Mouse (Mus musculus) erythroblast, embryonic 14.5 days (primary cell): ENCODE data around the gene A530064D06Rik. TPM values are rescaled to one million over a fixed set of nuclear protein-coding genes. Genes with fewer than 3 reads are reported as not detected.
"Not testable (repeated sequence)": the region's sequence is repeated elsewhere in the genome, so short reads cannot be mapped to it uniquely, and the experiment has no call there.

Experiments used
- H3K27me3 ChIP-seq: 2 replicates; pipeline ENCODE4 v1.6.1; 2012; ENCODE audit warnings: inconsistent platforms; ENCODE audit not compliant: control insufficient read depth
- H3K36me3 ChIP-seq: 2 replicates; pipeline ENCODE4 v1.6.1; 2012; ENCODE audit warnings: mild to moderate bottlenecking, inconsistent platforms; ENCODE audit not compliant: control insufficient read depth
- H3K4me1 ChIP-seq: 2 replicates; pipeline ENCODE4 v1.6.1; 2012; ENCODE audit warnings: inconsistent platforms; ENCODE audit not compliant: control insufficient read depth
- H3K4me3 ChIP-seq: replicated peaks from 2 replicates; pipeline ENCODE3; 2012; ENCODE audit warnings: moderate library complexity, mild to moderate bottlenecking, inconsistent platforms
- H3K9me3 ChIP-seq: 2 replicates; pipeline ENCODE4 v1.6.1; 2012; ENCODE audit warnings: low read length, inconsistent platforms, mixed read lengths; ENCODE audit not compliant: control insufficient read depth
- GATA1 ChIP-seq: IDR thresholded peaks from 2 replicates; pipeline ENCODE4 v1.6.1; 2012; ENCODE audit warnings: low read length, inconsistent platforms, mixed read lengths
- TAL1 ChIP-seq: IDR thresholded peaks from 3 replicates; pipeline ENCODE4 v1.6.1; 2012; ENCODE audit warnings: low read length, inconsistent platforms, mixed read lengths
- polyA plus RNA-seq: library from polyadenylated mRNA; stranded (reverse); fragments of >175 nt; gene quantifications from 2 replicates; pipeline ENCODE4 v1.2.3, GENCODE M21; 2012

Gene A530064D06Rik
- polyA plus RNA-seq = not detected in 2 replicates

DNA sequence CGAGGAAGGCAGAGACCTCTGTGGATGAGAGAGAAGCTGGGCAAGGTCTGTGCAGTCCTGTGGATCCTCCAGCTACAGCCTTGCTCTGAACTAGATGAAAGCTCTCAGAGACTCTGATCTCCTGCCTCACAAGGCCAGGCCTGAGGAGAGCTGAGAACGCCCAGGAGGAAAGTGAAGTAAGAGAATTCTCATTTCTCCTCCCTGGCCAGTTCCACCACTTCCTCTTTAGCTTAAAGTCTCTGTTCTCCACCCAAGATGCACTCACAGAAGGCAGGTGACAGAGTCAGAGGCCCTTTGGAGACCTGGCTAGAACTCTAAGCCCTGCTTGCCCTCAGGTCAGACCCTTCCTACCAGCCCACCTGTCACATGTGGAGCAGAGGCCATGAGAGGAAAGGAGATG, at the start of gene A530064D06Rik:
A530064D06Rik (minus strand) TSS at position 173 of the 400 bp plus-strand sequence.
- not testable (repeated sequence) for H3K4me3 ChIP-seq, H3K9me3 ChIP-seq, H3K4me1 ChIP-seq, H3K27me3 ChIP-seq, H3K36me3 ChIP-seq

DNA sequence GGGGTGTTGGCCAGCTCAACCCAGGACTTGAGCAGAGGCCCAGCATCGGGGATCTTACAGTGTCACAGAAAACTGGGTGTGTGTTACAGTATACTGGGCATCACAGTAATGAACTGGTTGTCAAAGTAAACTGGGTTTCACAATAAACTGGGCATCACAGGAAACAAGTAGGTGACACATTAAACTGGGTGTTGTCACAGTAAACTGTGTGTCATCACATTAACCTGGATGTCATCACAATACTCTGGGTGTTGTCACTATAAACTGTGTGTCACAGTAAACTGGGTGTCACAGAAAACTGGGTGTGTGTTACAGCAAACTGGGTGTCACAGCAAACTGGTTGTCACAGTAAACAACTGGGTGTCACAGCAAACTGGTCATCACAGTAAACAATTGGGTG, 48.4 kb upstream of the A530064D06Rik start:
- peaks cover 3% of the 10 kb centered on the region for H3K4me1 ChIP-seq
- no peaks in the 10 kb centered on the region for H3K36me3 ChIP-seq
- H3K4me3 ChIP-seq = no peak overlapping the region
- no peaks in the 10 kb centered on the region for H3K27me3 ChIP-seq
- TF ChIP-seq TAL1 (no peak), GATA1 (no peak)
- H3K9me3 ChIP-seq = peaks cover 44% of the 10 kb centered on the region

DNA sequence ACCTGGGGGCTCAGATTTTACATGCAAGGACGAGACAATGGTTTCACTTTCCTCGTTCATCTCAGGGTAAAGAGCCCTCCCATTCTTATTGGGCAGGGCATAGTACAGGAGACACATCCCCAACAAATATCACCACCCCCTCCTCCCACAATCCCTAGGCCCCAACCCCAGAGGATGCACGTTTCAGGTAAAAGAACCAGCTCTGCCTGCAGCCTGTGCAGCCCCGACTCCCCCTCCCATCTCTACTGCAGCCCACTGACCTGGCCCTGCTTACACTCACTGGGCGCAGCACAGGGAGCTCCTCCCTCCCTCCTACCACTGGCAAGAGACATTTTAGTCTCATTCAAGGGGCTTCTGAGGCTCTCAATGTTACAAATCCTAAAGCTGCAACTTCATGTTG, 46.4 kb upstream of the A530064D06Rik start:
- Histone ChIP-seq H3K27me3 (no peaks in the 10 kb centered on the region), H3K9me3 (peaks cover 25% of the 10 kb centered on the region), H3K36me3 (no peaks in the 10 kb centered on the region), H3K4me3 (no peak overlapping the region), H3K4me1 (no peaks in the 10 kb centered on the region)
- TF ChIP-seq TAL1 (no peak), GATA1 (no peak)

DNA sequence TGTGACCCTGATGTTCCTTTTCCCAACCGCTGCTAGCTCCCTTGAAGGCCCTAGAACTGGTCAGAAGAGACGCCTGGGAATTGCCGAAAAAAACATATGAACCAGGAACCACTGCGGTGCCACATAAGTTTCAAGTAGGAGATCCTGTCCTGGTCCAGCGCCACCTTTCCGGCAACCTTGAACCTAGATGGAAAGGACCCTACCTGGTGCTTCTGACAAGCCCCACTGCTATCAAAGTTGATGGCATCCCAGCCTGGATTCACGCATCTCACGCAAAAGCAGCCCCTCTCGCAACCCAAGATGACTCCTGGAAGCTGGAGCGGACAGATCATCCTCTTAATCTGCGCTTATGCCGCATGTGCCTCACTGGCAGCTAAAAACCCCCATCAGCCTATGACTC, 45.5 kb upstream of the A530064D06Rik start:
- no peak for TF ChIP-seq GATA1
- H3K27me3 ChIP-seq = no peaks in the 10 kb centered on the region
- H3K4me1 ChIP-seq = no peaks in the 10 kb centered on the region
- H3K9me3 ChIP-seq = peaks cover 20% of the 10 kb centered on the region
- no peak overlapping the region for H3K4me3 ChIP-seq
- H3K36me3 ChIP-seq = no peaks in the 10 kb centered on the region

DNA sequence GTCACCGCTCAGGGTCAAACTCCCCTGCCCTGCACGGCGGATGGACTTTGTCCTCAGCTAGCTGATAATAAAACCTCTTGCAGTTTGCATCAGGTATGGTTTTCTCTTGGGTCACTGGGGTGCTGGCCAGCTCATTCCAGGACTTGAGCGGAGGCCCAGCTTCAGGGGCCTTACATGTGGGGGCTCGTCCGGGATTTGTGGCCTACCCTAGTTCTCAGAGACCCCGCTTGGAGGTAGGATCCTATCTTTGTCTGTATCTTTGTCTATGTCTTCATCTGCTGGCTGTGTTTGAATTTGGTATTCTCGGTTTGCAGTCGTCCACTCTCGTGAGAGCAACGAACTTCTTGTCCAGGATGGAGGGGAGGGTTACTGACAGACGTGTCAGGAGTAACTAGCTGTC, 36.0 kb upstream of the A530064D06Rik start:
- TF ChIP-seq GATA1 (no peak), TAL1 (no peak)
- peaks cover 37% of the 10 kb centered on the region for H3K9me3 ChIP-seq
- H3K27me3 ChIP-seq = no peaks in the 10 kb centered on the region
- no peak overlapping the region for H3K4me3 ChIP-seq
- no peaks in the 10 kb centered on the region for H3K36me3 ChIP-seq
- H3K4me1 ChIP-seq = no peaks in the 10 kb centered on the region

DNA sequence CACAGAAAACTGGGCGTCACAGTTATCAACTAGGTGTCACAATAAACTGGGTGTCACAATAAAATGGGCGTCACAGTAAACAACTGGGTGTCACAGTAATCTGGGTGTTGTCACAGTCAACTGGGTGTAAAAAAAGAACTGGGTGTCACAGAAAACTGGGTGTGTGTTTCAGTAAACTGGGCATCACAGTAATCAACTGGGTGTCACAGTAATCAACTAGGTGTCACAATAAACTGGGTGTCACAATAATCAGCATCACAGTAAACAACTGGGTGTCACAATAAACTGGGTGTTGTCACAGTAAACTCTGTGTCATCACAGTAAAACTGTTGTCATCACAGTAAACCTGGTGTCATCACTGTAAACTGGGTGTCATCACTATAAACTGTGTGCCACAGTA, 25.3 kb upstream of the A530064D06Rik start:
- Histone ChIP-seq H3K36me3 (no peaks in the 10 kb centered on the region), H3K4me1 (no peaks in the 10 kb centered on the region), H3K9me3 (peaks cover 24% of the 10 kb centered on the region), H3K27me3 (no peaks in the 10 kb centered on the region), H3K4me3 (no peak overlapping the region)
- no peak for TF ChIP-seq GATA1
- TF ChIP-seq TAL1 = no peak

DNA sequence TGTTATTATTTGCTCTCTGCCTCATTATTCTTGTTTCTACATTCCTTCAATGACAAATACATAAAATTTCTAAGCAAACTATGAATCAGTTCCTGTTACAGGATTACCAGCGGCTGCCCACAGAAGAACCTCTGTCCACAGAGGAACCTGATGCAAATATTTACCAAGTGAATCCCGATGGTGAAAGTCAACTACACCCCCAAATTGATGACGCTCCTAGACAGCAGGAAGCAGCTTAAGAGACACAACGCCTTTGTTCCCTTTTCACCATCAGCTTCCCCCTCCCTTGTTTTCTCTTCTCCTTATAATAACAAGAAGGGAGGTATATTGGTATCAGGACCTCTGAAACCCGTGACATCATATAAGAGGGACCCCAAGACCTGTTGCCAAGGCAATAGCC, 18.2 kb upstream of the A530064D06Rik start:
- Histone ChIP-seq H3K4me3 (no peak overlapping the region), H3K4me1 (no peaks in the 10 kb centered on the region), H3K9me3 (no peaks in the 10 kb centered on the region), H3K27me3 (no peaks in the 10 kb centered on the region), H3K36me3 (no peaks in the 10 kb centered on the region)
- TF ChIP-seq GATA1 = no peak
- no peak for TF ChIP-seq TAL1

DNA sequence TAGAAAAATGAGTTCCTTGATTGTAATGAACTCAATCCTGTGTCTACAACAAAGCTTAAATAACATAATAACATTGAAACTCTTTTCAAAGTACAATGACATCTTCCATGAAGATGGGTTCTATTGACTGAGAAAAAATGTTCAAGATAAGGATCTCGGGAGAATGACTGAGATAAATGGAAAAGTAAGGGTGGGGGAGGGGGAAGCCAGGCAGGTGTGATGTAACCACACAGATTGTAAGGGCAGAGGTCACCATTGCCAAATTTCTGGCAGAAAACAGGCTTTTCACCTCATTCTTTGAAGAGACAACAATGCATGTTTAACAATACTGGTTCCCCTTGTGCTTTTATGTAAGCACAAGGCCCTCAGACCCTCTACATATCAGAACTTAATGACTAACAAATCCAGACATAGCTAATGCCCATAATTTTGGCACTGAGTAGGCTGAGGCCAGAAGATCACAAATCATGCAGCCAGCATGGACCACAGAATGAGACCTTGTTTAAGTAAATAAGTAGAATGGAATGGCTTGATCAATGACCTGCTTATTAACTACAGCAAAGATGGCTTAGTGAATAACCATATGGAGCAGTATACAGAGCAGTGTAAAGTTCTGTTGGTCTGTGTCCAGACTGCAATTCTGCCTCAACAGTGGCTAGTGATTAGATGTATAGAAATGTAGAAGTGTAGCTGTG, 9.5 kb downstream of the A530064D06Rik start:
- Histone ChIP-seq H3K4me1 (no peaks in the 10 kb centered on the region), H3K4me3 (no peak overlapping the region), H3K27me3 (no peaks in the 10 kb centered on the region), H3K36me3 (no peaks in the 10 kb centered on the region), H3K9me3 (no peaks in the 10 kb centered on the region)
- TF ChIP-seq TAL1 = no peak
- no peak for TF ChIP-seq GATA1

DNA sequence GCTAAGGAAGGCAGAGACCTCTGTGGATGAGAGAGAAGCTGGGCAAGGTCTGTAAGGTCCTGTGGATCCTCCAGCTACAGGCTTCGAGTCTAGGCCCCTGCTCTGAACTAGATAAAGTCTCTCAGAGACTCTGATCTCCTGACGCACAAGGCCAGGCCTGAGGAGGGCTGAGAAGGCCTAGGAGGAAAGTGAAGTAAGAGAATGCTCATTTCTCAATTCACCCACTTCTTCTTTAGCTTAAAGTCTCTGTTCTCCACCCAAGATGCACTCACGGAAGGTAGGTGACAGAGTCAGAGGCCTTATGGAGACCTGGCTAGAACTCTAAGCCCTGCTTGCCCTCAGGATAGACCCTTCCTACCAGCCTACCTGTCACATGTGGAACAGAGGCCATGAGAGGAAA, 21.0 kb downstream of the A530064D06Rik start, which contains the start of gene 9830107B12Rik:
9830107B12Rik (minus strand) TSS at position 149 of the 400 bp plus-strand sequence.
- Histone ChIP-seq H3K9me3 (peaks cover 2% of the 10 kb centered on the region; the same call in 1 of the 2 replicates), H3K4me3 (no peak within 1 kb of the TSS), H3K36me3 (no peaks in the 10 kb centered on the region), H3K4me1 (no peaks in the 10 kb centered on the region), H3K27me3 (no peaks in the 10 kb centered on the region)
- no peak for TF ChIP-seq GATA1
- no peak for TF ChIP-seq TAL1

DNA sequence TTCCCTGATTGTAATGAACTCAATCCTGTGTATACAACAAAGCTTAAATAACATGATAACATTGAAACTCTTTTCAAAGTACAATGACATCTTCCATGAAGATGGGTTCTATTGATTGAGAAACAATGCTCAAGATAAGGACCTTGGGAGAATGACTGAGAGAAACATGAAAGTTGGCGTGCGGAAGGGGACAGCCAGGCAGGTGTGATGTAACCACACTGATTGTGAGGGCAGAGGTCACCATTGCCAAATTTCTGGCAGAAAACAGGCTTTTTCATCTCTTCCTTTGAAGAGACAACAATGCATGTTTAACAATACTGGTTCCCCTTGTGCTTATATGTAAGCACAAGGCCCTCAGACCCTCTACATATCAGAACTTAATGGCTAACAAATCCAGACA, 34.3 kb downstream of the A530064D06Rik start:
- no peaks in the 10 kb centered on the region for H3K9me3 ChIP-seq
- no peaks in the 10 kb centered on the region for H3K36me3 ChIP-seq
- H3K27me3 ChIP-seq = no peaks in the 10 kb centered on the region
- no peak for TF ChIP-seq TAL1
- TF ChIP-seq GATA1 = no peak
- no peaks in the 10 kb centered on the region for H3K4me1 ChIP-seq
- no peak overlapping the region for H3K4me3 ChIP-seq
